Mouse (Mus musculus) myocyte (in vitro differentiated cells): ENCODE data around the gene Pold2. TPM values are rescaled to one million over a fixed set of nuclear protein-coding genes. Genes with fewer than 3 reads are reported as not detected.

Experiments
- H3K27me3 ChIP-seq: one replicate; pipeline ENCODE4 v1.6.1; 2011; ENCODE audit not compliant: control insufficient read depth, insufficient read depth, insufficient read length
- H3K36me3 ChIP-seq: one replicate; pipeline ENCODE4 v1.6.1; 2011; ENCODE audit not compliant: control insufficient read depth, insufficient read depth
- H3K4me2 ChIP-seq: one replicate; pipeline ENCODE4 v1.6.1; 2011; ENCODE audit warnings: low read depth, control low read depth
- H3K4me3 ChIP-seq: one replicate; pipeline ENCODE4 v1.5.1; 2011; ENCODE audit warnings: mild to moderate bottlenecking, control low read depth, moderate library complexity
- H3K79me2 ChIP-seq: one replicate; pipeline ENCODE4 v1.6.1; 2011; ENCODE audit not compliant: control insufficient read depth, insufficient read depth
- H3ac ChIP-seq: one replicate; pipeline ENCODE4 v1.6.1; 2011; ENCODE audit not compliant: control insufficient read depth, insufficient read length
- CEBPB ChIP-seq: IDR thresholded peaks from 2 replicates; pipeline ENCODE4 v1.6.1; 2011; ENCODE audit warnings: mild to moderate bottlenecking, moderate library complexity; ENCODE audit not compliant: poor library complexity, insufficient read depth, severe bottlenecking
- E2F4 ChIP-seq: IDR thresholded peaks from one replicate; pipeline ENCODE4 v1.6.1; 2011; ENCODE audit warnings: mild to moderate bottlenecking, control low read depth, moderate library complexity; ENCODE audit not compliant: insufficient read depth
- MAX ChIP-seq: IDR thresholded peaks from one replicate; pipeline ENCODE4 v1.6.1; 2011; ENCODE audit warnings: low read depth, mild to moderate bottlenecking, control low read depth
- MYOD1 ChIP-seq, 3 experiments: IDR thresholded peaks; one replicate each; pipeline ENCODE4 v1.6.1; 2011; ENCODE audit warnings: control low read depth in 2 of 3, low read depth in 2 of 3, mild to moderate bottlenecking in 2 of 3, moderate library complexity in 1 of 3; ENCODE audit not compliant: insufficient read length in 2 of 3, control insufficient read depth in 1 of 3
- MYOG ChIP-seq, 3 experiments: IDR thresholded peaks; one replicate each; pipeline ENCODE4 v1.6.1; 2011; ENCODE audit warnings: control low read depth in 2 of 3, low read depth in 2 of 3, mild to moderate bottlenecking in 2 of 3; ENCODE audit not compliant: insufficient read length in 2 of 3, control insufficient read depth in 1 of 3, insufficient read depth in 1 of 3
- POLR2A ChIP-seq: IDR thresholded peaks from one replicate; pipeline ENCODE4 v1.6.1; 2011; ENCODE audit warnings: low read depth, mild to moderate bottlenecking, control low read depth, moderate library complexity; ENCODE audit not compliant: insufficient read length
- POLR2AphosphoS2 ChIP-seq: IDR thresholded peaks from one replicate; pipeline ENCODE4 v1.6.1; 2011; ENCODE audit warnings: low read depth, control low read depth; ENCODE audit not compliant: insufficient read length
- REST ChIP-seq: IDR thresholded peaks from one replicate; pipeline ENCODE4 v1.6.1; 2011; ENCODE audit warnings: mild to moderate bottlenecking, control low read depth, moderate library complexity; ENCODE audit not compliant: insufficient read depth, insufficient read length
- SRF ChIP-seq: IDR thresholded peaks from one replicate; pipeline ENCODE4 v1.6.1; 2011; ENCODE audit warnings: low read depth; ENCODE audit not compliant: control insufficient read depth, insufficient read length
- TCF12 ChIP-seq: IDR thresholded peaks from one replicate; pipeline ENCODE4 v1.6.1; 2011; ENCODE audit warnings: mild to moderate bottlenecking, control low read depth; ENCODE audit not compliant: poor library complexity, insufficient read depth, severe bottlenecking
- TCF3 ChIP-seq: IDR thresholded peaks from one replicate; pipeline ENCODE4 v1.6.1; 2011; ENCODE audit warnings: low read depth, control low read depth; ENCODE audit not compliant: insufficient read length
- USF1 ChIP-seq: IDR thresholded peaks from one replicate; pipeline ENCODE4 v1.6.1; 2011; ENCODE audit warnings: low read depth, mild to moderate bottlenecking, control low read depth, moderate library complexity
- polyA plus RNA-seq: library from polyadenylated mRNA; unstranded; fragments of >200 nt; fragmentation: generic; extraction: Trizol; gene quantifications from one replicate; pipeline ENCODE4 v1.2.1, GENCODE M21; 2012; ENCODE audit warnings: missing spikeins

Pold2 gene
- polyA plus RNA-seq, 1 experiment, result 101 TPM

- H3K4me2 ChIP-seq, result peak overlapping the region; percentile 57
- no peak overlapping the region for H3ac ChIP-seq
- H3K27me3 ChIP-seq, result no peaks in the 10 kb centered on the region
- no peaks in the 10 kb centered on the region for H3K36me3 ChIP-seq
- no peak overlapping the region for H3K4me3 ChIP-seq
- TF ChIP-seq USF1, result no peak
- peak; percentile 44; the same call in 1 of the 2 replicates for TF ChIP-seq CEBPB
- TF ChIP-seq MYOD1 (IDR thresholded peaks at IDR 0.05; ENCODE audit: control insufficient read depth in 1 of 3, insufficient read length in 2 of 3, low read depth in 2 of 3), result peak in 2 of 3 experiments; percentile 53 to 63
- H3K79me2 ChIP-seq, result no peaks in the 10 kb centered on the region
Observed at GRCm38 (mm10) chr11:5855481-5855880, 22.6 kb downstream of the Pold2 start.

GRCm38 (mm10) chr11:5852314-5852713 lies 25.8 kb downstream of the Pold2 start:
- no peaks in the 10 kb centered on the region for H3K79me2 ChIP-seq
- H3K4me3 ChIP-seq, result no peak overlapping the region
- no peak overlapping the region for H3ac ChIP-seq
- H3K36me3 ChIP-seq, result no peaks in the 10 kb centered on the region
- TF ChIP-seq CEBPB, result no peak
- TF ChIP-seq TCF3, result no peak
- no peaks in the 10 kb centered on the region for H3K27me3 ChIP-seq
- H3K4me2 ChIP-seq, result peak overlapping the region; percentile 16

GRCm38 (mm10) chr11:5851021-5851736 lies 26.9 kb downstream of the Pold2 start:
- TF ChIP-seq USF1 (no peak), MYOD1 (IDR thresholded peaks at IDR 0.05; ENCODE audit: control insufficient read depth in 1 of 3, insufficient read length in 2 of 3, low read depth in 2 of 3) (peak in 1 of 3 experiments; percentile 26)
- Histone ChIP-seq H3K36me3 (no peaks in the 10 kb centered on the region), H3K4me3 (no peak overlapping the region), H3K79me2 (no peaks in the 10 kb centered on the region), H3ac (no peak overlapping the region), H3K27me3 (no peaks in the 10 kb centered on the region), H3K4me2 (peak overlapping the region; percentile 56)

DNA sequence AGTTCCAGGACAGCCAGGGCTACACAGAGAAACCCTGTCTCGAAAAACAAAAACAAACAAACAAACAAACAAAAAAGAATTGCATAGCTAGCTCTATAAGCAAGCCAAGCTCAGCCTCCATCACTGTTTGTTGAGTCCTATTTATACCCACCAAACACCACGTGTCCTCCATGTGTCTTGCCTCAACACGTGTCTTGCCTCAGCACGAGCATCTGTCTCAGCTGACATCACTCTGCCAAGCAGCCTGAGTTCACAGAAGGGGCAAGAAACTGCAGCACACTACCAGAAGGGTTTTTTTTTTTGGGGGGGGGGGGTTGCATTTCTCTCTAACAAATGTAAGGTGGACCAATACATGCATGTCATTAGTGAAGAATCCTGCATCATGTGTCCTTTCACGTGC lies 27.6 kb downstream of the Pold2 start:
- Histone ChIP-seq H3K36me3 (no peaks in the 10 kb centered on the region), H3K27me3 (no peaks in the 10 kb centered on the region), H3ac (no peak overlapping the region), H3K79me2 (no peaks in the 10 kb centered on the region), H3K4me2 (peak overlapping the region; percentile 56), H3K4me3 (no peak overlapping the region)
- TF ChIP-seq CEBPB, result no peak
- TF ChIP-seq E2F4, result no peak
- no peak for TF ChIP-seq REST
- TF ChIP-seq MYOD1 (IDR thresholded peaks at IDR 0.05; ENCODE audit: control insufficient read depth in 1 of 3, insufficient read length in 2 of 3, low read depth in 2 of 3), result peak in 2 of 3 experiments; percentile 68 to 72
- no peak for TF ChIP-seq SRF
- no peak for TF ChIP-seq POLR2A
- peak in 1 of 3 experiments; percentile 67 for TF ChIP-seq MYOG (IDR thresholded peaks at IDR 0.05; ENCODE audit: control insufficient read depth in 1 of 3, insufficient read depth in 1 of 3, insufficient read length in 2 of 3, low read depth in 2 of 3)
- TF ChIP-seq TCF12, result no peak
- no peak for TF ChIP-seq POLR2AphosphoS2
- TF ChIP-seq TCF3, result no peak
- no peak for TF ChIP-seq MAX
- peak; percentile 51 for TF ChIP-seq USF1

- no peaks in the 10 kb centered on the region for H3K36me3 ChIP-seq
- H3K79me2 ChIP-seq, result no peaks in the 10 kb centered on the region
- H3ac ChIP-seq, result no peak overlapping the region
- H3K27me3 ChIP-seq, result no peaks in the 10 kb centered on the region
- H3K4me2 ChIP-seq, result peak overlapping the region; percentile 19
- TF ChIP-seq SRF (no peak), POLR2AphosphoS2 (no peak), USF1 (no peak), TCF3 (no peak), MYOD1 (IDR thresholded peaks at IDR 0.05; ENCODE audit: control insufficient read depth in 1 of 3, insufficient read length in 2 of 3, low read depth in 2 of 3) (no peak), CEBPB (no peak), MYOG (IDR thresholded peaks at IDR 0.05; ENCODE audit: control insufficient read depth in 1 of 3, insufficient read depth in 1 of 3, insufficient read length in 2 of 3, low read depth in 2 of 3) (no peak), MAX (no peak)
- H3K4me3 ChIP-seq, result no peak overlapping the region
Observed at GRCm38 (mm10) chr11:5849316-5849715, 28.8 kb downstream of the Pold2 start.

DNA sequence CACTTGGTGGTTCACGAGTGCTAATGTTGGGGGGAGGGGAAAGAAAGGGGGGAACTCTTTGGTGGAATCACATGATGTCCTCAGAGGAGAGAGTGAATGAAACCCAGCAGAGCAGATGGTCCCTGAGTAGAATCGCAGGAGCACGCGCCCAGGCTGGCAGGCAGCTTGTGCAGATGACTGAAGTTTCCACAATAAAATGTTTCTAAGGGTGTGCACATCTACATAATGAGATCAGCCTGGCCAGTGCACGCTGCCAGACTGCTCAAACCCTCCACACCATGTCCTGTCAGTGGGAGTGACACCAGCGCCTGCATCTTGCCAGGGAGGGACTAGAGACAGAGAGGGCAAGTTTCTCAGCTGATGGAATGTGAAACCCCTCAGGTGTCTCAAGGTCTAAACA lies 29.4 kb downstream of the Pold2 start:
- H3ac ChIP-seq, result no peak overlapping the region
- peak overlapping the region; percentile 19 for H3K4me2 ChIP-seq
- no peaks in the 10 kb centered on the region for H3K79me2 ChIP-seq
- TF ChIP-seq REST (no peak), MYOD1 (IDR thresholded peaks at IDR 0.05; ENCODE audit: control insufficient read depth in 1 of 3, insufficient read length in 2 of 3, low read depth in 2 of 3) (peak in 2 of 3 experiments; percentile 6 to 25), TCF3 (no peak), POLR2AphosphoS2 (no peak), USF1 (no peak), MYOG (IDR thresholded peaks at IDR 0.05; ENCODE audit: control insufficient read depth in 1 of 3, insufficient read depth in 1 of 3, insufficient read length in 2 of 3, low read depth in 2 of 3) (no peak)
- no peaks in the 10 kb centered on the region for H3K27me3 ChIP-seq
- no peaks in the 10 kb centered on the region for H3K36me3 ChIP-seq
- no peak overlapping the region for H3K4me3 ChIP-seq
